Mouse (Mus musculus) kidney, postnatal 36 days (tissue): ENCODE data around the gene Tmem177.
A peak's percentile ranks its signal among the peaks of the same experiment; 100 is the strongest.

ENCODE experiments used
- DNase-seq, 2 experiments: peaks; one replicate each; pipeline ENCODE4 v3.0.0; 2021 to 2022; ENCODE audit warnings: mixed read lengths in 2 of 2

The Tmem177 gene

DNA sequence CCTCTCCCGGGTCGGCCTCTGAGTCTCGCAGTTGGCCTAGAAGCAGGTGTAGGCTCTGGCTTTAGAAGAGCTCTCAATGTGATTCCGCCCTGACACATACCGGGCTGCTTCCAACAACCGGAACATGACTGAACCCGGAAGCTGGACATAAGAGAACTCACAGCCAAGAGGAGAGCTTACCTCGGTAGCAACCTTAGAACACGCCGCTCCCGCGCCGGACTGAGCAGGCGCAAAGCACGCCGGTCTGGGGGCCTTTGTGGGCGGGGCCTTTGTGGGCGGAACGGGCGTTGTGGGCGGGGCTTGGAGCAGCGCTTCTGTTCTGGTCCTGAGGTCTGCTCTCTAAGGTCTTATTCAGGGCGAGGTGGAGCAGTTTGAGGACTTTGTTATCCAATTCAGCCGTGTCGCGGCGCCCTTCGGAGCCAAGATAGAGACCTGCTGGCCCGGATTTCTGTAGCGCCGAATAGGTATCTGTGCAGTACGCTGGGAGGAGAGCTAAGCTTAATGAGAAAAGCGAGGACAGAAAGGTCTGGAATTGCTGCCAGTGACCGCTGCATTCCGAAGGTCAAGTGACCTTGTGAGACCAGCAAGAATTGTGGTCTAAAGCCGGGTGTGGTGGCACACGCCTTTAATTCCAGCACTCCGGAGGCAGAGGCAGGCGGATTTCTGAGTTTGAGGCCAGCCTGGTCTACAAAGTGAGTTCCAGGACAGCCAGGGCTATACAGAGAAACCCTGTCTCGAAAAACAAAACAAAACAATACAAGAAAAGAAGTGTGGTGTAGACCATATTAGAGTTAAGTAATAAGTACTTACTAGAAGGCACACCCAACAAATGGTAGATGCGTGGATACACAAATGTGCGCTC lies at the start of gene Tmem177:
Gene Tmem177 (minus strand): TSS at position 256 of the 862 bp plus-strand sequence.
- peak; percentile 97 to 99 for DNase-seq

DNA sequence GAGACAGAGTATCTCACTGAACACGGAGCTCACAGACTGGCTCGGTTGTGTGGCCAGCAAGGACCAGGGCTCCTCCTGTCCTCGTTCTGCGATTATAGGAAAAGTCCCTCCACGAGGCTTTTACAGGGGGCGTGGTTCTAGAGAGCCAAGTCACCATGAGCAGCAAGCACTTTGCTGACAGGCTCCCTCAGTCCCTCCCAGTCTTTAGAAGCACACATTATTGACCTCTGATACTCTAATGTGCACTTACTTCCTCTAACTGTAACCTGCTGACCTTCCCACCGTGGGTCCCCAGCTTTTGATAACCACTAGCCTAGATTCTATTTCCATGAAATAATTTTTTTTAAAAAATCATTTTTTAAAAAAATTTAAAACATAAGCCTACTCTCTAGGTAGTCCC lies 46.9 kb upstream of the Tmem177 start:
- DNase-seq = no peak

- no peak for DNase-seq
Observed at GRCm38 (mm10) chr1:119959464-119959863, 46.5 kb upstream of the Tmem177 start.

DNA sequence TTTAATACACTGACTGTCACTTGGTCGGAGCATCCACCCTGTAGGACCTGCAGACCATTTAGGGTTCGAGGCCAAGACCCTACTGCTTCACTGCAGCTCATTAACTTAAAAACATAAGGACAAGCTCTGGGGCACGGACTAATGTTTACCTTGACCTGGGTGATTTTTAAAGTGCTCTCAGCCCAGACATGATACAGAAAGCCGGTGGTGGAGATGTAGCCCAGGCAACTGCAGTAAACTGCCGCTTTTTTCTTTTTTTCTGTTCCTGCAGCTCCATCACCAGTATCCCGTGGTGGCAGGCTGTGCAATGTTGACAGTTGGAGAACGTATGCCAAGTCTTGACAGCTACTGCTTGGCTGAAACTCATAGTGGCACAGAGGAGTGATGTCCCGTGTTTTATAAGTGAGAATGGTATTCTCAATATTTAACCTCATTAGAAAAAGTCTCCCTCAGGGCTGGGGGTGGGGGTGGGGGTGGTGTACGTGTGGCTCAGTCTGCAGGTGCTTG lies 44.8 kb upstream of the Tmem177 start:
- DNase-seq = no peak

GRCm38 (mm10) chr1:119954680-119955079 lies 41.7 kb upstream of the Tmem177 start:
- no peak for DNase-seq

GRCm38 (mm10) chr1:119953456-119953855 lies 40.4 kb upstream of the Tmem177 start:
- DNase-seq = no peak

- DNase-seq = no peak
Observed at GRCm38 (mm10) chr1:119950086-119950485, 37.1 kb upstream of the Tmem177 start.

DNA sequence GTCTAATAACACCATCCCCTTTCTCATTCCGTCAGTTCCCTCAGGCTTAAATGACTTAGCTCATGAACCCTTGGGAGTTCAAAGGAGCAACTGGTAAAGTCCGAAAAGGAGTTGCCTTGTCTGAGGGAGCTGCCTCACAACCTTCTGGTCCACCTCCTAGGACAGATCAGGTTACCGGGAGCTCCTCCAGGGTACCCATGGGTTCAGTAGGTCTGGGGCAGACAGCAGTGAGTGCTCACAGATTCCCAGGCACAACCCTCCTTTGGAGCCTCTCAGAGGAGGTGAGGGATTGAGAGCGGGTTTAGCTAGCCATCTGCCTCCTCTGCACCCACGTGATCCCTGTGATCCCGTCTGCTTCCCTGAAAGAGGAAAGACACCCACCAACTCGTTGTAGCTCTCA lies 23.9 kb upstream of the Tmem177 start:
- no peak for DNase-seq

GRCm38 (mm10) chr1:119931421-119932150 lies 18.6 kb upstream of the Tmem177 start:
- no peak for DNase-seq

DNA sequence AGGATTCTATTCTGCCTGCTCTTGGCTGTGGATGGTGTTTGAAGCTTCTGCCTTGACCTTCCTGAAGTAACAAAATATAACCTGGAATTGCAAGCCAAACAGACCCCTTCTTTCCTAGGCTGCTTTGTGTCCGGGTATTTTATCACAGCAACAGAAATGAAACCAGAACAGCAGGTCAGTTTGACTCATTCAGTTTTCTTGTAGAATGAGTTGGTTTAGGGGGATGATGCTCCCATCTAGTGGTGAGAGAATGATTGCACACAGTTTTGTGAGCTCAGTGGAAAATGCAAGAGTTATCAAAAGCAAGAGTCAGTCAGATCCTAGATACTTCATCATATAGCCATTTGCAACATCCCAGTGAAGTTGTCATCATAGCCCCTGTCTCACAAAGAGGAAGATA lies 16.7 kb upstream of the Tmem177 start:
- peak; percentile 14 to 34 for DNase-seq

GRCm38 (mm10) chr1:119919299-119919698 lies 6.3 kb upstream of the Tmem177 start:
- peak; percentile 11 to 61 for DNase-seq

GRCm38 (mm10) chr1:119916823-119917371 lies 3.9 kb upstream of the Tmem177 start:
- no peak for DNase-seq

- peak in 1 of 2 experiments; percentile 12 for DNase-seq
Observed at GRCm38 (mm10) chr1:119907206-119907748, 5.7 kb downstream of the Tmem177 start.

DNA sequence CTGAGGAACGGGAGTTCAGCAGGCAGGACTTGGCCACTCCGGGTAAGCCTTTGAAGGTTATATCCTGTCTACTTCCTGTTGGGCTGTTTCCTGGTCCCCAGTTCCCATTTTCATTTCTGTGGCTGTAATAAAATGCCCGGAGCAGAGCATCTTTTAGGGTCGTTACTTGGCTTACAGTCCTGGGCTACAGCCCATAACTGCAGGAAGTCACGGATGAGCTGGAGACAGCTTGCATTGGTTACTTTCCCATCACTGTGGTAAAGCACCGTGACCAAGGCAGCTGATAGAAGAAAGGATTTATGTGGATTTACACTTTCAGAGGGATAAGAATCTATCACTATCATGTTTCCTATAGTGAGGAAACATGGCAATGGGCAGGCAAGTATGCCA lies 9.8 kb downstream of the Tmem177 start:
- no peak for DNase-seq

DNA sequence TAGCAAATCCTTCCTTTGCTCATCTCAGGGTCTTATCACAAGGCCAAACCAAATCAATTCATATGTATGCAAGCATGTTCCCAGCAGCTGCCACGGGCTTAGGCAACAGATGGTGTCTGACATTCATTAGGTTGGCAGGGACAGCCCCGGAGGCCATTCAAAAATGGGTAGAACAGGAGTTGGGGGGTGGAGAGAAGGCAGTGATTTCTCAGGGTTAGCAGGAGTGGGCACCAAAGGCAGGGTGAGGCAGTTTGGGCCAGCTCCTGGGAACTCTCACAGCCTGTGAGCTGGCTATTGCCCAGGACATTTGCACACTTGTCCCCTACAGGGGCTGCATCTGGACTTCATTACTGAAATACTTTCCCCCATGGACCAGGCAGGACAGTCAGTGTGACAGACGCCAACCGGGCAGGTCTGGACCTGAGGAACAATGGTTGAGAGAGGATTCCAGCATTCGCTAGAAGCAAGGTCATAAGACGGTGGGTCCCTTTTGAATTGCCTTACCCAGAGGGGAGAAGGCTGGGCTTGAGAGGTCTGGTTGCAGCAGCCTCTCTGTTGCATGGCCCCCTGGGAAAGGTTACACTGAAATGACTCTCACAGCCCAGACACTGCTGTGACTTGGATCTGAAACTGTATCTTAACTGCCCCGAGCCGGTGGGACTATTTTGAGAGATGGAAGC lies 10.3 kb downstream of the Tmem177 start:
- peak in 1 of 2 experiments; percentile 6 for DNase-seq

- peak; percentile 17 to 35 for DNase-seq
Observed at GRCm38 (mm10) chr1:119899195-119900123, 13.5 kb downstream of the Tmem177 start.

- peak; percentile 63 to 83 for DNase-seq
Observed at GRCm38 (mm10) chr1:119894936-119895335, 18.1 kb downstream of the Tmem177 start.

DNA sequence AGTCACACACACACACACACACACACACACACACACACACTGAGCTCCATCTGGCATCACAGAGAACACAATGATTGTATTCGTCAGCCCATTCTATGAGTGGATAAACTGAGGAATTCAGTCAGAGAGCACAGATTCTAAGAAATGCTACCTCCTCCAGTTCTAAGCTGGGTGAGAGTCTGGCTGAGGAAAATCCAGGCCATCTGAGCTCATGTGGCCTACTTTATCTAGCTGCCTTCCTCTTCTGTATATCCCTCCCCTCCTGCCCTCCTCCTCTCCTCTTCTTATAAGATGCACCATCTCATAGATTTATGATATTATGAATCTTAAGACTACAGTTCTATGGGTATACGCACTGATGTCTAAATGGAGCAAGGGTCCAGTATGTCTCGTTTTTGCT lies 19.4 kb downstream of the Tmem177 start:
- no peak for DNase-seq

DNA sequence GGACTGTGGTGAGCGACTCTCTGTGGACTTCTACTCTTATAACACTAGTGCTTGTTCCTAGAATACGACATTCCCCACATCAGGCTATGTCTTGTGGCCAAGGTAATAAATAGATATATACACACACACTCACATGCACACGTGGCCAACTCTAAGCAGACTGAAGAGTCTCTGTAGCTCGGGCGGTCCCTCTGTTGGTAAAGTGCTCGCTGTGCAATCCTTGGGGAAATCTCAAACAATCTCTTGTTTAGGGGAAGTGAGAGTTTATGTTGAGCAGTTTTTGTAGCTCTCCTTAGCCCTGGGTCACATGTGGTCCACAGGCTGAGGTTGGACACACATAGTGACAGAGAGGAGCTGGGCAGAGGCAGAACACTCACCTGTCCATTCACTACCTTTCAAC lies 20.1 kb downstream of the Tmem177 start:
- DNase-seq = no peak

GRCm38 (mm10) chr1:119891865-119892264 lies 21.1 kb downstream of the Tmem177 start:
- no peak for DNase-seq

- DNase-seq = no peak
Observed at GRCm38 (mm10) chr1:119891149-119891548, 21.9 kb downstream of the Tmem177 start.
